Comparison of ENCODE assay signal across 10 mouse cellular contexts in genomic region chr3:65533598-65533997, GRCm38 (mm10). TPM values are rescaled to one million over a fixed set of nuclear protein-coding genes. Genes with fewer than 3 reads are reported as not detected.
DNase-seq lines count a peak whose midpoint lies in the region; ATAC-seq and TF ChIP-seq lines count a peak whose summit lies in the region.
"Had no signal": no experiment of that assay in that cellular context is flagged by ENCODE, and none has a peak within 500 bp of the region (broad histone marks: within the 10 kb centered on the region; RNA-seq: fewer than 3 reads in every experiment).

No protein-coding gene starts in this region.

- DNase-seq in forebrain, embryonic 14.5 days (ENCODE audit: low spot score), result peak; percentile 28
- no peak for DNase-seq in forebrain, embryonic 11.5 days (ENCODE audit: low spot score)
- peak; percentile 8 for DNase-seq in lung, postnatal 10 days
- no peak for DNase-seq in lung, postnatal 14 days
- no peak for DNase-seq in thymus, postnatal 36 days
- DNase-seq: kidney, adult 11 months had no signal

- no peak overlapping the region for H3K27ac ChIP-seq in forebrain, embryonic 14.5 days (ENCODE audit: low read depth, low read length)
- H3K27ac ChIP-seq in forebrain, embryonic 11.5 days (ENCODE audit: low read depth, low read length), result no peak overlapping the region
- H3K27ac ChIP-seq: liver, embryonic 15.5 days had no signal

- ATAC-seq in forebrain, embryonic 14.5 days, result no peak
- ATAC-seq in forebrain, embryonic 11.5 days (replicated peaks; ENCODE audit: low FRiP score), result no peak
- 0 out of 2 replicates have a peak, but pooled peaks have one; percentile 1 for ATAC-seq in common myeloid progenitor, adult 5-6 weeks (replicated peaks; ENCODE audit: low read depth, poor library complexity, severe bottlenecking)
- no peak for ATAC-seq in erythroblast, adult 5-6 weeks (replicated peaks; ENCODE audit: low FRiP score, poor library complexity, severe bottlenecking)

- 0 out of 2 replicates have a peak overlapping the region, but pooled peaks have one; percentile 9 for H3K4me2 ChIP-seq in forebrain, embryonic 14.5 days (ENCODE audit: low read length)
- no peak overlapping the region for H3K4me2 ChIP-seq in forebrain, embryonic 11.5 days (ENCODE audit: low read depth, low read length, severe bottlenecking)
- H3K4me2 ChIP-seq in myocyte (ENCODE audit: low read depth), result peak overlapping the region; percentile 8
- H3K4me2 ChIP-seq: liver, embryonic 15.5 days had no signal

- no peak overlapping the region for H3K9ac ChIP-seq in forebrain, embryonic 14.5 days (ENCODE audit: low read length)
- no peak overlapping the region for H3K9ac ChIP-seq in forebrain, embryonic 11.5 days (ENCODE audit: low read length)
- H3K9ac ChIP-seq: liver, embryonic 15.5 days had no signal

- H3K79me2 ChIP-seq in myocyte (ENCODE audit: control insufficient read depth, insufficient read depth), result peaks cover 93% of the 10 kb centered on the region

- peaks cover 7% of the 10 kb centered on the region; the same call in 1 of the 2 replicates for H3K36me3 ChIP-seq in forebrain, embryonic 14.5 days (ENCODE audit: control insufficient read depth, insufficient read depth, low read length)
- H3K36me3 ChIP-seq in forebrain, embryonic 11.5 days (ENCODE audit: control insufficient read depth, insufficient read depth, low read length), result no peaks in the 10 kb centered on the region
- H3K36me3 ChIP-seq in myocyte (ENCODE audit: control insufficient read depth, insufficient read depth), result peaks cover 7% of the 10 kb centered on the region

- peaks cover 17% of the 10 kb centered on the region for H3K4me1 ChIP-seq in forebrain, embryonic 14.5 days (ENCODE audit: control insufficient read depth, insufficient read depth, low read length)
- no peaks in the 10 kb centered on the region for H3K4me1 ChIP-seq in forebrain, embryonic 11.5 days (replicated peaks; ENCODE audit: control insufficient read depth, insufficient read depth, low read length)

- H3K9me3 ChIP-seq in forebrain, embryonic 14.5 days (replicated peaks; ENCODE audit: control insufficient read depth, low read length), result no peaks in the 10 kb centered on the region
- no peaks in the 10 kb centered on the region for H3K9me3 ChIP-seq in forebrain, embryonic 11.5 days (ENCODE audit: control insufficient read depth, low read length)
- H3K9me3 ChIP-seq: liver, embryonic 15.5 days had no signal

- no peak overlapping the region for H3ac ChIP-seq in myocyte (ENCODE audit: control insufficient read depth, insufficient read length)

- H3K4me3 ChIP-seq in forebrain, embryonic 14.5 days (ENCODE audit: low read depth, low read length), result no peak overlapping the region
- H3K4me3 ChIP-seq in forebrain, embryonic 11.5 days (ENCODE audit: low read depth, low read length), result no peak overlapping the region
- H3K4me3 ChIP-seq in myocyte, result no peak overlapping the region
- H3K4me3 ChIP-seq: liver, embryonic 15.5 days had no signal

- WGBS in forebrain, embryonic 14.5 days, result 55% methylated on average over 3 of the region's 3 CpGs
- WGBS in forebrain, embryonic 11.5 days, result 53% methylated on average over 3 of the region's 3 CpGs

- TF ChIP-seq POLR2A in myocyte (IDR thresholded peaks at IDR 0.05; ENCODE audit: insufficient read length, low read depth), result no peak

- H3K27me3 ChIP-seq in forebrain, embryonic 14.5 days (replicated peaks; ENCODE audit: control insufficient read depth, insufficient read depth, low read length), result no peaks in the 10 kb centered on the region
- no peaks in the 10 kb centered on the region for H3K27me3 ChIP-seq in forebrain, embryonic 11.5 days (ENCODE audit: control insufficient read depth, insufficient read depth, low read length)
- H3K27me3 ChIP-seq in myocyte (ENCODE audit: control insufficient read depth, insufficient read depth, insufficient read length), result no peaks in the 10 kb centered on the region

TF ChIP-seq in myocyte, 11 proteins besides CTCF, POLR2A, EP300 and RAD21:
- TF ChIP-seq TCF3 (IDR thresholded peaks at IDR 0.05; ENCODE audit: insufficient read length, low read depth) (no peak), TCF12 (IDR thresholded peaks at IDR 0.05; ENCODE audit: insufficient read depth, poor library complexity, severe bottlenecking) (no peak), MAX (IDR thresholded peaks at IDR 0.05; ENCODE audit: low read depth) (no peak), E2F4 (IDR thresholded peaks at IDR 0.05; ENCODE audit: insufficient read depth) (no peak), MYOD1 (IDR thresholded peaks at IDR 0.05; ENCODE audit: control insufficient read depth in 1 of 3, insufficient read length in 2 of 3, low read depth in 2 of 3) (no peak), MYOG (IDR thresholded peaks at IDR 0.05; ENCODE audit: control insufficient read depth in 1 of 3, insufficient read depth in 1 of 3, insufficient read length in 2 of 3, low read depth in 2 of 3) (no peak), REST (IDR thresholded peaks at IDR 0.05; ENCODE audit: insufficient read depth, insufficient read length) (no peak)

RNA-seq across cellular contexts. Expression of gene Tiparp, which starts 5.4 kb away (rescaled TPM):
- 33.6 and 36.0 TPM in 2 replicates for polyA plus RNA-seq in forebrain, embryonic 14.5 days (2014; fragmentation: Nextera tagmentation; extraction: Ambion mirVana)
- 27.2 and 31.1 TPM in 2 replicates for polyA plus RNA-seq in forebrain, embryonic 11.5 days (2014; fragmentation: Nextera tagmentation; extraction: Ambion mirVana)
- 23.1 and 27.2 TPM in 2 replicates for total RNA-seq in common myeloid progenitor, adult 5-6 weeks (2017)
- polyA plus RNA-seq in myocyte (2012; fragmentation: generic; extraction: Trizol), result 5.2 TPM
- total RNA-seq in erythroblast, adult 5-6 weeks (2015; ENCODE audit: low replicate concordance), result 2.9 and 4.2 TPM in 2 replicates
- total RNA-seq in erythroblast, adult 5-6 weeks (2017; ENCODE audit: low replicate concordance), result 3.0 and 5.6 TPM in 2 replicates

Comparison
In these comparisons a context has a peak if more than half of its experiments do, and no peak if none do; other contexts are left out.
1. DNase-seq: peak in forebrain, embryonic 14.5 days (single experiment) and lung, postnatal 10 days (single experiment); none in forebrain, embryonic 11.5 days (single experiment), lung, postnatal 14 days (single experiment) and thymus, postnatal 36 days (0 of 2).